Mouse (Mus musculus) kidney, adult 2 months (tissue): ENCODE results near the gene Cyp27a1. TPM values are rescaled to one million over a fixed set of nuclear protein-coding genes. Genes with fewer than 3 reads are reported as not detected.
A peak's percentile ranks its signal among the peaks of the same experiment; 100 is the strongest.

ENCODE experiments used
- DNase-seq: peaks from one replicate; pipeline ENCODE4 v3.0.0; 2021
- H3K27ac ChIP-seq: fragments of 200-500 bp; 2 replicates; pipeline ENCODE4 v1.5.1; 2012; ENCODE audit warnings: low read depth, low read length, control low read depth, inconsistent platforms; ENCODE audit not compliant: insufficient read depth
- H3K27me3 ChIP-seq: fragments of 200-500 bp; replicated peaks from 2 replicates; pipeline ENCODE4 v1.6.1; 2012; ENCODE audit warnings: mild to moderate bottlenecking, moderate library complexity, low read length, inconsistent platforms; ENCODE audit not compliant: control insufficient read depth, insufficient read depth
- H3K36me3 ChIP-seq: fragments of 200-500 bp; 2 replicates; pipeline ENCODE4 v1.6.1; 2012; ENCODE audit warnings: mild to moderate bottlenecking, moderate library complexity, low read length, inconsistent platforms; ENCODE audit not compliant: control insufficient read depth, insufficient read depth
- H3K4me1 ChIP-seq: fragments of 200-500 bp; 2 replicates; pipeline ENCODE4 v1.6.1; 2011; ENCODE audit warnings: low read length; ENCODE audit not compliant: control insufficient read depth, insufficient read depth
- H3K4me3 ChIP-seq: fragments of 200-500 bp; 2 replicates; pipeline ENCODE4 v1.5.1; 2011; ENCODE audit warnings: mild to moderate bottlenecking, low read depth, low read length, control low read depth; ENCODE audit not compliant: insufficient read depth
- CTCF ChIP-seq: fragments of 200-500 bp; conservative IDR thresholded peaks from 2 replicates; pipeline ENCODE4 v1.5.1; 2011; ENCODE audit warnings: low read depth, mild to moderate bottlenecking, control low read depth, low read length, moderate library complexity, mixed read lengths; ENCODE audit not compliant: insufficient read depth, insufficient read length
- POLR2A ChIP-seq: fragments of 200-500 bp; IDR thresholded peaks from one replicate; pipeline ENCODE4 v1.6.1; 2011; ENCODE audit warnings: low read depth, low read length, control low read depth
- WGBS: fragments of 180-500 bp; shearing (Covaris S2); methylation state at CpG from one replicate; pipeline ENCODE4 v1.1.7; 2018; 5-methylcytosine and 5-hydroxymethylcytosine counted together
- polyA plus RNA-seq: library from polyadenylated mRNA; depleted of rRNA; stranded (reverse); fragments of >200 nt; gene quantifications from 2 replicates; pipeline ENCODE4 v1.2.3, GENCODE M21; 2012; rRNA removed

Cyp27a1 gene
- polyA plus RNA-seq, 1 experiment = 34.6 TPM

DNA sequence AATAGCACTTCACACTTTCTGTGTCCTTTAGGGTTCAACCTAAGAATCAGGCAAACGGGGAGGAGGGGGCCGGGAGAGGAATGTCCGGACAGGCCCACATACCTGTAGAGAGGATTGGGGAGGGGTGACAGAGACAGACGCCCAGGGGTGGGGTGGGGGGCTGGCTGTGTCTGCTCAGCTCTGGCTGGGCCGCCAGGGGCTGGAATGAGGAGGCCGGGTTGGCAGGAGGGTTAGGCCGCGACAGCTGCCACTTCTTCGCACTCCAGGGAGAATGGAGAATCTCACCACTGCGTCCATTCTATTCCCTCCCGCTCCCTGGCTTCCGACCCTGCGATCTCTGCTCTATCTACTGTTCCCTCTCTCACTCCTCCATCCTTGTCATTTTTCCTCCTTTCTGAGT lies 70.2 kb downstream of the Cyp27a1 start:
- WGBS = 18% methylated on average over 13 of the region's 13 CpGs
- TF ChIP-seq POLR2A = no peak
- TF ChIP-seq CTCF = no peak
- DNase-seq = no peak
- Histone ChIP-seq H3K4me3 (no peak overlapping the region), H3K27me3 (no peaks in the 10 kb centered on the region), H3K27ac (no peak overlapping the region), H3K36me3 (no peaks in the 10 kb centered on the region), H3K4me1 (no peaks in the 10 kb centered on the region)

DNA sequence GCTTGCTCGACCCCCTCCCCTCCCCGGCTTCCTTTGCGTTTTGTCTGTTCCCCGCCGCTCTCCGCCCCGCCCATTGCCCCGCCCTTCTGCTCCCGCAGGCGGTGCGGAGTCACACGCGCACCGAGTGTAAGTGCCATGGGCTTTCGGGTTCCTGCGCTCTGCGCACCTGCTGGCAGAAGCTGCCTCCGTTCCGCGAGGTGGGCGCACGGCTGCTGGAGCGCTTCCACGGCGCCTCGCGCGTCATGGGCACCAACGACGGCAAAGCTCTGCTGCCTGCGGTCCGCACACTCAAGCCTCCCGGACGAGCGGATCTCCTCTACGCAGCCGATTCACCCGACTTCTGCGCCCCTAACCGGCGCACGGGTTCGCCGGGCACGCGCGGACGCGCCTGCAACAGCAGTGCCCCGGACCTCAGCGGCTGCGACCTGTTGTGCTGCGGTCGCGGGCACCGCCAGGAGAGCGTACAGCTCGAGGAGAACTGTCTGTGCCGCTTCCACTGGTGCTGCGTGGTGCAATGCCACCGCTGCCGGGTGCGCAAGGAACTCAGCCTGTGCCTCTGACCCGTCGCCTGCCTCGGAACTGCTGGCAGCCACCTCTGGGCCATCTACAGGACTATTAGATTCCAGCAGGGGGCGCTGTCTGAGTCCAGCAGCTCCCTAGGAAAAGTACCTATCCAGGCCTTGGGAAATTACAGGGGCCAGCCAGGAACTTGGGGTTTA lies 70.8 kb downstream of the Cyp27a1 start:
- Histone ChIP-seq H3K4me3 (peak overlapping the region; percentile 44; the same call in 1 of the 2 replicates), H3K4me1 (no peaks in the 10 kb centered on the region), H3K36me3 (no peaks in the 10 kb centered on the region), H3K27me3 (no peaks in the 10 kb centered on the region), H3K27ac (no peak overlapping the region)
- WGBS = under 1% methylated on average over 67 of the region's 67 CpGs
- TF ChIP-seq CTCF = peak; percentile 51
- TF ChIP-seq POLR2A = no peak
- peak; percentile 65 for DNase-seq

Other genes starting within 250 kb of the Cyp27a1 start
- gene Cnot9, start 207.5 kb upstream of the Cyp27a1 start, polyA plus RNA-seq = 16.4 and 18.6 TPM in 2 replicates
- gene Plcd4, start 170.7 kb upstream of the Cyp27a1 start, polyA plus RNA-seq = 1.0 and 1.4 TPM in 2 replicates
- gene Usp37, start 169.3 kb upstream of the Cyp27a1 start, polyA plus RNA-seq = 4.1 and 4.3 TPM in 2 replicates
- gene Zfp142, start 125.3 kb upstream of the Cyp27a1 start, polyA plus RNA-seq = 11.2 and 12.6 TPM in 2 replicates
- 29.3 and 32.8 TPM in 2 replicates for gene Bcs1l, start 125.3 kb upstream of the Cyp27a1 start, polyA plus RNA-seq
- gene Rnf25, start 112.2 kb upstream of the Cyp27a1 start, polyA plus RNA-seq = 63.3 and 64.1 TPM in 2 replicates
- gene Stk36, start 112.1 kb upstream of the Cyp27a1 start, polyA plus RNA-seq = 5.9 and 6.4 TPM in 2 replicates
- gene Ttll4, start 51.8 kb upstream of the Cyp27a1 start, polyA plus RNA-seq = 11.2 and 15.2 TPM in 2 replicates
- gene Prkag3, start 35.6 kb downstream of the Cyp27a1 start, polyA plus RNA-seq = 2.9 TPM in 2 replicates
- 0.27 and 0.48 TPM in 2 replicates for gene Wnt6, start 58.3 kb downstream of the Cyp27a1 start, polyA plus RNA-seq
- 1.2 TPM in 2 replicates for gene Wnt10a, start 77.9 kb downstream of the Cyp27a1 start, polyA plus RNA-seq
- gene Cdk5r2, start 141.4 kb downstream of the Cyp27a1 start, polyA plus RNA-seq = 0.14 and 0.31 TPM in 2 replicates
- gene Fev, start 171.8 kb downstream of the Cyp27a1 start, polyA plus RNA-seq = not detected in 2 replicates
- gene Cryba2, start 179.6 kb downstream of the Cyp27a1 start, polyA plus RNA-seq = not detected in 2 replicates
- gene Cfap65, start 222.0 kb downstream of the Cyp27a1 start, polyA plus RNA-seq = 1.6 and 2.4 TPM in 2 replicates
- 30.3 and 43.5 TPM in 2 replicates for gene Ihh, start 238.1 kb downstream of the Cyp27a1 start, polyA plus RNA-seq